Mouse (Mus musculus) liver, embryonic 14.5 days (tissue): ENCODE measurements around the gene Psors1c2.

ENCODE experiments used
- CTCF ChIP-seq: IDR thresholded peaks from 2 replicates; pipeline ENCODE4 v1.5.1; 2016; ENCODE audit warnings: antibody characterized with exemption, low read depth, control low read depth
- EP300 ChIP-seq: IDR thresholded peaks from 2 replicates; pipeline ENCODE4 v1.6.1; 2016; ENCODE audit warnings: antibody characterized with exemption, low read depth

DNA sequence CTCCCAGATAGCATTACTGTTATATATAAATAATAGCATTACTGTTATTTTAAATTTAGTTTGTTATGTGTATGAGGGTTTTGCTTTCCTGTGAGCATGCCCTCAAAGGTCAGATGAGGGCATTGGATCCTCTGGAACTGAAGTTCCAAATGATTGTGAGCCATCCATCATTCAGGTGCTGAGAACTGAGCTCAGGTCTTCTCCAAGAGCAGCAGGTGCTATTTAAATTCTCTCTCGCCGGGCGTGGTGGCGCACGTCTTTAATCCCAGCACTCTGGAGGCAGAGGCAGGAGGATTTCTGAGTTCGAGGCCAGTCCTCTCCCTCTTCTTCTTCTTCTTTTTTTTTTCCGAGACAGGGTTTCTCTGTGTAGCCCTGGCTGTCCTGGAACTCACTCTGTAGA lies 35.9 kb upstream of the Psors1c2 start:
- no peak for TF ChIP-seq EP300
- no peak for TF ChIP-seq CTCF
